Mouse (Mus musculus) C2C12 (cell line): ENCODE data around the gene Mpg. TPM values are rescaled to one million over a fixed set of nuclear protein-coding genes. Genes with fewer than 3 reads are reported as not detected.

Experiments used
- H3K27me3 ChIP-seq: one replicate; pipeline ENCODE4 v1.6.1; 2011; ENCODE audit not compliant: control insufficient read depth, insufficient read depth, insufficient read length
- H3K36me3 ChIP-seq: one replicate; pipeline ENCODE4 v1.6.1; 2011; ENCODE audit not compliant: control insufficient read depth, insufficient read depth
- H3K4me3 ChIP-seq: one replicate; pipeline ENCODE4 v1.5.1; 2011; ENCODE audit warnings: mild to moderate bottlenecking, control low read depth; ENCODE audit not compliant: poor library complexity, insufficient read depth, severe bottlenecking
- H3K79me2 ChIP-seq: one replicate; pipeline ENCODE4 v1.6.1; 2011; ENCODE audit not compliant: control insufficient read depth, insufficient read depth
- H3K79me3 ChIP-seq: one replicate; pipeline ENCODE4 v1.6.1; 2011; ENCODE audit warnings: low read depth, control low read depth
- H3ac ChIP-seq: one replicate; pipeline ENCODE3; 2011; ENCODE audit warnings: low read depth; ENCODE audit not compliant: control insufficient read depth, insufficient read length
- CEBPB ChIP-seq: IDR thresholded peaks from one replicate; pipeline ENCODE4 v1.6.1; 2011; ENCODE audit warnings: low read depth, mild to moderate bottlenecking, control low read depth, moderate library complexity
- CTCF ChIP-seq: IDR thresholded peaks from one replicate; pipeline ENCODE4 v1.5.1; 2011; ENCODE audit not compliant: control insufficient read depth, insufficient read depth, insufficient read length
- FOSL1 ChIP-seq: IDR thresholded peaks from one replicate; pipeline ENCODE4 v1.8.0; 2011; ENCODE audit warnings: mild to moderate bottlenecking, low read length; ENCODE audit not compliant: poor library complexity, insufficient read depth, severe bottlenecking
- MAX ChIP-seq: IDR thresholded peaks from one replicate; pipeline ENCODE4 v1.6.1; 2011; ENCODE audit warnings: mild to moderate bottlenecking, control low read depth
- MYOD1 ChIP-seq: IDR thresholded peaks from one replicate; pipeline ENCODE4 v1.6.1; 2011; ENCODE audit warnings: low read depth; ENCODE audit not compliant: control insufficient read depth, insufficient read length
- MYOG ChIP-seq: IDR thresholded peaks from one replicate; pipeline ENCODE4 v1.6.1; 2011; ENCODE audit not compliant: control insufficient read depth, insufficient read length; ENCODE audit errors: extremely low read depth
- USF1 ChIP-seq: IDR thresholded peaks from one replicate; pipeline ENCODE4 v1.6.1; 2011; ENCODE audit warnings: low read depth, mild to moderate bottlenecking, control low read depth, moderate library complexity
- polyA plus RNA-seq: library from polyadenylated mRNA; unstranded; fragments of >200 nt; fragmentation: generic; extraction: Trizol; gene quantifications from one replicate; pipeline ENCODE4 v1.2.1, GENCODE M21; 2012; ENCODE audit warnings: missing spikeins

Gene Mpg
- polyA plus RNA-seq, 1 experiment: 19.9 TPM

- Histone ChIP-seq H3K79me2 (peaks cover 38% of the 10 kb centered on the region), H3K27me3 (no peaks in the 10 kb centered on the region), H3K79me3 (peaks cover 17% of the 10 kb centered on the region), H3K36me3 (peaks cover under 1% of the 10 kb centered on the region), H3K4me3 (peak overlapping the region; percentile 78), H3ac (peak overlapping the region; percentile 95)
- TF ChIP-seq CTCF: no peak
These were observed 40.5 kb downstream of the Mpg start for GRCm38 (mm10) chr11:32266776-32267175.

DNA sequence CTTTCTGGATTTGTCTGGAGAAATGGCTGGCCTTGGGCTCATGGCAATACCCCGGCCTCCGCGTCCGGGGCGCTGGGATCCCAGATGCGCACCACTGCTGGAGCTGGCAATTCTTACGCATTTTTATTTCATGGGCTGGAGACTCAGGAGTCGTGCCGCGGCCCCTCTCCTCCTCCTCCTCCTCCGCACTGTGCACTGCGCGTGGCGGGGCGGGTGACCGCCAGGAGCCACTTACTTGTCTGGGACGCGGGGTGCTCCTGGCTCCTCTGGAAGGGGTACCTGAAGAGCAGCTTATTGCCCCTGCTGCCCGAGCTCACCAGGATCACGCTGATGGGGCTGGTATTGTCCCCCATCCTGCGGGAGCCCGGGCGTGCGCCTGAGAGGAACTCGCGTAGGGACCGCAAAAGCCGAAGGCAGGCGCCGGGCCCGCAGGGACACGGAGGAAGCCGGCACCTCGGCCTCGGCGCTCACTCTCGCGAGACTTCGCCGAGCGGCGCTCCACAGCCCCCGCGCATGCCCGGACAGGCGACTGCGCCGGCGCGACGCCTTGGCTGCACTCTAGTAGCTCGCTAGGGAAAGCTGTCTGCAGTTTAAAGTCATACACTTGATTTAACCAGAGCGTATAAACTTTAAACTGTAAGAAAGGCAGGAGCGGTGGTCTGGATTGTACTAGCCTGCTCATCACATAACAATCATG is 41.0 kb downstream of the Mpg start, which contains the start of gene Nprl3:
Gene Nprl3, minus strand, starts transcription at position 520 of the 697 bp plus-strand sequence.
- Histone ChIP-seq H3K79me2 (peaks cover 38% of the 10 kb centered on the region), H3ac (peak within 1 kb of the TSS; percentile 95), H3K36me3 (no peaks in the 10 kb centered on the region), H3K4me3 (peak within 1 kb of the TSS; percentile 78), H3K79me3 (peaks cover 17% of the 10 kb centered on the region), H3K27me3 (no peaks in the 10 kb centered on the region)
- no peak for TF ChIP-seq CTCF
- no peak for TF ChIP-seq CEBPB
- no peak for TF ChIP-seq FOSL1
- peak; percentile 75 for TF ChIP-seq MAX
- TF ChIP-seq MYOD1: no peak
- TF ChIP-seq MYOG: no peak

DNA sequence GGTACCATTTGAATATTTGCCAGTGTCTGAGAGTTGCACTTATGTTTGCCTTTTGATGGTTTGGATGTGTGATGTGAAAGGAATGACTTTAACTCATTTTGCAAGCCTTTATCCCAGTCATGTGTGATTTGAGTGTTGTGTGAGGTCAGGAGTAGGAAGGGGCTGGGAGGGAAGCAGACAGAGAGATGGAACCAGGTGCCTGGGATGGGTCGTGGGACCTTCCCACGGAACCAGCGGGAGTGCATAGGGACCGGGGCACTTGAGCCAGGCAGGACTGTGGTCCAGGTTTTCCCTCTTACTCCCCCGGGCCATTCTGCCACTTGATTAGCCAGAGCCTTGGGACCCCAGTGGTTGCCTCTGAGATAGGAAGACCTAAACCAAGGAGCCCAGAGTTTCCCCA is 41.7 kb downstream of the Mpg start:
- Histone ChIP-seq H3ac (peak overlapping the region; percentile 28), H3K79me2 (peaks cover 38% of the 10 kb centered on the region), H3K79me3 (peaks cover 17% of the 10 kb centered on the region), H3K27me3 (no peaks in the 10 kb centered on the region), H3K36me3 (no peaks in the 10 kb centered on the region), H3K4me3 (no peak overlapping the region)
- no peak for TF ChIP-seq MAX
- TF ChIP-seq MYOD1: no peak
- TF ChIP-seq CTCF: no peak
- TF ChIP-seq CEBPB: no peak
- no peak for TF ChIP-seq FOSL1
- TF ChIP-seq MYOG: no peak
- no peak for TF ChIP-seq USF1

- Histone ChIP-seq H3K36me3 (no peaks in the 10 kb centered on the region), H3K4me3 (no peak overlapping the region), H3K79me2 (peaks cover 28% of the 10 kb centered on the region), H3K79me3 (peaks cover 14% of the 10 kb centered on the region), H3K27me3 (no peaks in the 10 kb centered on the region), H3ac (no peak overlapping the region)
- TF ChIP-seq FOSL1: no peak
- no peak for TF ChIP-seq MYOD1
- TF ChIP-seq CEBPB: no peak
- TF ChIP-seq CTCF: no peak
- no peak for TF ChIP-seq MAX
- no peak for TF ChIP-seq USF1
- no peak for TF ChIP-seq MYOG
These were observed 42.6 kb downstream of the Mpg start for GRCm38 (mm10) chr11:32268952-32269351.

GRCm38 (mm10) chr11:32271178-32271577 is 44.9 kb downstream of the Mpg start:
- no peaks in the 10 kb centered on the region for H3K36me3 ChIP-seq
- no peak overlapping the region for H3K4me3 ChIP-seq
- peaks cover 13% of the 10 kb centered on the region for H3K79me2 ChIP-seq
- H3K27me3 ChIP-seq: no peaks in the 10 kb centered on the region
- peaks cover 6% of the 10 kb centered on the region for H3K79me3 ChIP-seq
- H3ac ChIP-seq: no peak overlapping the region
- no peak for TF ChIP-seq FOSL1
- no peak for TF ChIP-seq MYOG
- TF ChIP-seq MAX: no peak
- TF ChIP-seq CEBPB: no peak
- peak; percentile 17 for TF ChIP-seq MYOD1
- TF ChIP-seq CTCF: no peak

DNA sequence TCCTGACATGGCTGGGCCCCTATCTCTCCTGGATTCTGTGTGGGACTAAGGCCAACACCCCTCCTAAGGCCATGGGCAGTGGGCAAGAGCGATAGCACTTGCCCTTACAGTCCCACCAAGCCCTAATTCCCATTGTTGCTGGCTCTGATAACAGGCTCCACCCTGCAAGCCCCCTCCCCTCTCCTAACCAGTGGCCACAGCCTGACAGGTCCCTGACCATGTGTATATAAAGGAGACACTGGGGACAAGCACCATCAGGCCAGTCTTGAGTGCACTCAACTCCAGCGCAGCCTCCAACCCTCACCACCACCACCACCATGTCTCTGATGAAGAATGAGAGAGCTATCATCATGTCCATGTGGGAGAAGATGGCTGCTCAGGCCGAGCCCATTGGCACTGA is 50.0 kb downstream of the Mpg start, which contains the start of gene Hba-x:
Gene Hba-x, plus strand, starts transcription at position 54 of the 400 bp plus-strand sequence.
- no peaks in the 10 kb centered on the region for H3K79me3 ChIP-seq
- H3K36me3 ChIP-seq: no peaks in the 10 kb centered on the region
- TF ChIP-seq CEBPB (no peak), MAX (no peak), USF1 (no peak), MYOG (no peak), MYOD1 (no peak), FOSL1 (no peak)
- H3ac ChIP-seq: no peak within 1 kb of the TSS
- peaks cover 29% of the 10 kb centered on the region for H3K27me3 ChIP-seq
- no peak within 1 kb of the TSS for H3K4me3 ChIP-seq
- no peaks in the 10 kb centered on the region for H3K79me2 ChIP-seq
